Mouse (Mus musculus) liver, postnatal 0 days (tissue): ENCODE results near the gene Nudt17. TPM values are rescaled to one million over a fixed set of nuclear protein-coding genes. Genes with fewer than 3 reads are reported as not detected.

ENCODE experiments used
- ATAC-seq: fragments of 200-750 bp; cut with Nextera tagmentation; 2 replicates; pipeline ENCODE4 v1.8.0; 2017; ENCODE audit warnings: mild to moderate bottlenecking, moderate library complexity
- DNase-seq: peaks from one replicate; pipeline ENCODE4 v3.0.0-alpha.2; 2016
- H3K27ac ChIP-seq: fragments of 300-500 bp; sonication (generic); 2 replicates; pipeline ENCODE4 v1.5.1; 2014; ENCODE audit warnings: antibody characterized with exemption, moderate library complexity, mild to moderate bottlenecking, low read depth
- H3K27me3 ChIP-seq: fragments of 300-500 bp; sonication (generic); 2 replicates; pipeline ENCODE4 v1.6.1; 2014; ENCODE audit warnings: low read length, control low read depth, mixed read lengths; ENCODE audit not compliant: insufficient read depth
- H3K36me3 ChIP-seq: fragments of 300-500 bp; sonication (generic); replicated peaks from 2 replicates; pipeline ENCODE4 v1.6.1; 2014; ENCODE audit warnings: mild to moderate bottlenecking, control low read depth, low read length, moderate library complexity, mixed read lengths; ENCODE audit not compliant: insufficient read depth
- H3K4me1 ChIP-seq: fragments of 300-500 bp; sonication (generic); 2 replicates; pipeline ENCODE4 v1.6.1; 2014; ENCODE audit warnings: antibody characterized with exemption, mild to moderate bottlenecking, control low read depth; ENCODE audit not compliant: insufficient read depth
- H3K4me2 ChIP-seq: fragments of 300-500 bp; sonication (generic); 2 replicates; pipeline ENCODE4 v1.6.1; 2014; ENCODE audit warnings: low read depth, mild to moderate bottlenecking, low read length, moderate library complexity, mixed read lengths
- H3K4me3 ChIP-seq: fragments of 300-500 bp; sonication (generic); 2 replicates; pipeline ENCODE4 v1.5.1; 2014; ENCODE audit warnings: low read depth, low read length
- H3K9ac ChIP-seq: fragments of 300-500 bp; sonication (generic); replicated peaks from 2 replicates; pipeline ENCODE4 v1.6.1; 2014; ENCODE audit warnings: mild to moderate bottlenecking, moderate library complexity
- H3K9me3 ChIP-seq: fragments of 300-500 bp; sonication (generic); 2 replicates; pipeline ENCODE4 v1.6.1; 2016; ENCODE audit warnings: mild to moderate bottlenecking, control low read depth, low read length, mixed read lengths
- CTCF ChIP-seq: sonication (generic); IDR thresholded peaks from 2 replicates; pipeline ENCODE4 v1.5.1; 2016; ENCODE audit warnings: antibody characterized with exemption, low read depth
- EP300 ChIP-seq: IDR thresholded peaks from 2 replicates; pipeline ENCODE4 v1.6.1; 2016; ENCODE audit warnings: antibody characterized with exemption, low read depth, mild to moderate bottlenecking
- WGBS: fragments of 180-500 bp; shearing (Covaris S2); extraction: QIAGEN DNeasy Blood & Tissue Kit; methylation state at CpG from one replicate; pipeline ENCODE4 v1.1.7; 2014; ENCODE audit not compliant: insufficient replicate concordance; 5-methylcytosine and 5-hydroxymethylcytosine counted together
- polyA plus RNA-seq: library from polyadenylated mRNA; unstranded; fragments of >200 nt; fragmentation: Nextera tagmentation; extraction: Ambion mirVana; gene quantifications from 2 replicates; pipeline ENCODE4 v1.2.1, GENCODE M21; 2015

The Nudt17 gene
- polyA plus RNA-seq, 1 experiment from 2014 or later = 0.29 TPM

- H3K4me2 ChIP-seq = no peak overlapping the region
- H3K4me1 ChIP-seq = peaks cover 18% of the 10 kb centered on the region
- DNase-seq (no peak), ATAC-seq (no peak)
- no peaks in the 10 kb centered on the region for H3K27me3 ChIP-seq
- no peak overlapping the region for H3K27ac ChIP-seq
- 81% methylated on average over 1 of the region's 1 CpGs for WGBS
- H3K4me3 ChIP-seq = no peak overlapping the region
- peak; percentile 34; the same call in 1 of the 2 replicates for TF ChIP-seq CTCF
- TF ChIP-seq EP300 = no peak
- no peak overlapping the region for H3K9ac ChIP-seq
- H3K9me3 ChIP-seq = no peaks in the 10 kb centered on the region
- no peaks in the 10 kb centered on the region for H3K36me3 ChIP-seq
Observed at GRCm38 (mm10) chr3:96737995-96738394, 29.6 kb upstream of the Nudt17 start.

DNA sequence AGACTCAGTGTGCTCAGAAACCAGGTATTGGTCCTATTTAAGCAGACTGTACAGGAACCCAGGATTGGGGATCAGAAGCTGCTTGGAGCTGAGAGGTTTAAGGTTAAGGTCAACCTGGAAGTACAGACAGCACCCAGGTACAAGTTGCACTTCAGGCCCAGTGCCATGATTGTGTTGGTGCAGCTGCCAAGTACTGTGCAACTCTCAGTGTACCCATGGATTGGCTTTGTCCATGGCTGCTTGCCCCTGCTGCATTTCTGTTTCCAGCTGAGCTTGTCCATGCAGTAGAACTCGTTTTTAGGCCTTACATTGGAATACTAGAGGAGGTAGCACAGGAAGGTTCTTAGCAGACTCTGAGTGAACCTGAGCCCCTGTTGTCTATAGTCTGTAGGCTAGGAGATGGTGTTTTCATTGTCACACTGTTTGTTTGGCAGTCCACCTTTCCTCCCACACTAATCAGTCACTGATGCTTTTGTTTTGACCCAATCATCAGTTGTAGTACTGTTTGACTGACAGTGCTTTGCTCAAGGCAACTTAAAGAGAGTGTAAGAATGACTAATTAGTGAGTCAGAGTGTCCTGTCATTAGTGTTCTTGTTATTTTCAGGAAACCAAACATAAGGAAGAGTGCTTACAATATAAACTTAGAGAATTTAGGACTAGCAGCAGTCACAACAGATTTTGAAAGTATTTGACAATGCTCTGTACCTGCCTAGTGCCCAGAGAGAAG is 28.8 kb upstream of the Nudt17 start:
- no peak overlapping the region for H3K4me3 ChIP-seq
- no peak overlapping the region for H3K4me2 ChIP-seq
- DNase-seq (no peak), ATAC-seq (no peak)
- TF ChIP-seq CTCF (no peak), EP300 (no peak)
- H3K27ac ChIP-seq = no peak overlapping the region
- H3K36me3 ChIP-seq = no peaks in the 10 kb centered on the region
- no peaks in the 10 kb centered on the region for H3K9me3 ChIP-seq
- WGBS = 48% methylated on average over 1 of the region's 1 CpGs
- H3K27me3 ChIP-seq = no peaks in the 10 kb centered on the region
- H3K9ac ChIP-seq = no peak overlapping the region
- H3K4me1 ChIP-seq = peaks cover 18% of the 10 kb centered on the region

- Histone ChIP-seq H3K9ac (no peak overlapping the region), H3K36me3 (no peaks in the 10 kb centered on the region), H3K4me2 (no peak overlapping the region), H3K4me3 (no peak overlapping the region), H3K27ac (no peak overlapping the region), H3K4me1 (peaks cover 25% of the 10 kb centered on the region), H3K27me3 (no peaks in the 10 kb centered on the region), H3K9me3 (no peaks in the 10 kb centered on the region)
- 80% methylated on average over 2 of the region's 2 CpGs for WGBS
- ATAC-seq = no peak
- TF ChIP-seq EP300 = no peak
- TF ChIP-seq CTCF = no peak
- DNase-seq = no peak
Observed at GRCm38 (mm10) chr3:96735200-96735599, 26.8 kb upstream of the Nudt17 start.

DNA sequence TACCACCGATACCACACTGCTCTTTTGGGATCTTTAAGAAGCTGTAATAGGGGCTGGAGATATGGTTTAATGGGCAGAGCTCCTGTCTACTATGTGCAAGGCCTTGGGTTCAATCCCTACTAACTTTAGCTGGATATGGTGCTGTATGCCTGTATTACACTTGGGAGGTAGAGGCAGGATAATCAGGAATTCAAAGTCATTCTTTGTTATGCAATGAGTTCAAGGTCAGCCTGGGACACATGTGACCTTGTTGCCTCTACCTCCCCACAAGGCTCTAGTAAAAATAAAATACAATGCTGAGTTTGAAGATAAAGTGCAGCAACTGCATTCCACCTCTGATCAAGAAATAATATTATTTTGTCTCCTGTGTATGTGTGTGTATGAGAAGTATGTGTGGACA is 25.6 kb upstream of the Nudt17 start:
- no peak for DNase-seq
- ATAC-seq = no peak
- Histone ChIP-seq H3K27me3 (no peaks in the 10 kb centered on the region), H3K4me3 (no peak overlapping the region), H3K36me3 (no peaks in the 10 kb centered on the region), H3K9me3 (no peaks in the 10 kb centered on the region), H3K4me1 (peaks cover 34% of the 10 kb centered on the region), H3K27ac (no peak overlapping the region), H3K4me2 (no peak overlapping the region), H3K9ac (no peak overlapping the region)
- 82% methylated on average over 1 of the region's 1 CpGs for WGBS
- TF ChIP-seq EP300 (no peak), CTCF (no peak)

GRCm38 (mm10) chr3:96730785-96731184 is 22.4 kb upstream of the Nudt17 start:
- H3K4me2 ChIP-seq = no peak overlapping the region
- H3K27me3 ChIP-seq = no peaks in the 10 kb centered on the region
- H3K9me3 ChIP-seq = no peaks in the 10 kb centered on the region
- H3K36me3 ChIP-seq = no peaks in the 10 kb centered on the region
- TF ChIP-seq EP300 = no peak
- no peak for TF ChIP-seq CTCF
- DNase-seq = no peak
- H3K27ac ChIP-seq = no peak overlapping the region
- no peak overlapping the region for H3K4me3 ChIP-seq
- no peak for ATAC-seq
- 55% methylated on average over 5 of the region's 5 CpGs for WGBS
- H3K4me1 ChIP-seq = peaks cover 37% of the 10 kb centered on the region
- no peak overlapping the region for H3K9ac ChIP-seq

- Histone ChIP-seq H3K27me3 (no peaks in the 10 kb centered on the region), H3K4me1 (peaks cover 34% of the 10 kb centered on the region), H3K9me3 (no peaks in the 10 kb centered on the region), H3K9ac (no peak overlapping the region), H3K4me2 (peak overlapping the region; percentile 82), H3K4me3 (0 out of 2 replicates have a peak overlapping the region, but pooled peaks have one; percentile 90), H3K36me3 (no peaks in the 10 kb centered on the region), H3K27ac (no peak overlapping the region)
- 41% methylated on average over 3 of the region's 3 CpGs for WGBS
- DNase-seq (no peak), ATAC-seq (no peak)
- TF ChIP-seq EP300 = no peak
- TF ChIP-seq CTCF = peak; percentile 36
Observed at GRCm38 (mm10) chr3:96729403-96729784, 21.0 kb upstream of the Nudt17 start.
